Mouse (Mus musculus) R1 (cell line): Measurements from ENCODE around the gene Tipin.

ENCODE experiments used
- DNase-seq: peaks from one replicate; pipeline ENCODE4 v3.0.0-alpha.2; 2018; ENCODE audit warnings: low read depth, low spot score

The Tipin gene

GRCm38 (mm10) chr9:64343656-64344055 lies 62.3 kb downstream of the Tipin start:
- DNase-seq, result peak; percentile 41

- no peak for DNase-seq
Measured at GRCm38 (mm10) chr9:64345931-64346330, 64.5 kb downstream of the Tipin start.

GRCm38 (mm10) chr9:64347377-64347776 lies 66.0 kb downstream of the Tipin start:
- peak; percentile 51 for DNase-seq

GRCm38 (mm10) chr9:64349490-64349889 lies 68.1 kb downstream of the Tipin start:
- DNase-seq, result no peak

- DNase-seq, result peak; percentile 59
Measured at GRCm38 (mm10) chr9:64351191-64351590, 69.8 kb downstream of the Tipin start.
